Mouse (Mus musculus) forebrain, embryonic 10.5 days (tissue): ENCODE data around the gene Taok2. TPM values are rescaled to one million over a fixed set of nuclear protein-coding genes. Genes with fewer than 3 reads are reported as not detected.

Source experiments
- DNase-seq: peaks from one replicate; pipeline ENCODE4 v3.0.0-alpha.2; 2017; ENCODE audit warnings: low spot score; ENCODE audit errors: extremely low spot score
- H3K27ac ChIP-seq: fragments of 300-500 bp; sonication (generic); 2 replicates; pipeline ENCODE4 v1.5.1; 2016; ENCODE audit warnings: mild to moderate bottlenecking
- H3K27me3 ChIP-seq: fragments of 300-500 bp; sonication (generic); 2 replicates; pipeline ENCODE4 v1.6.1; 2016; ENCODE audit warnings: mild to moderate bottlenecking; ENCODE audit not compliant: poor library complexity, severe bottlenecking
- H3K36me3 ChIP-seq: fragments of 300-500 bp; sonication (generic); replicated peaks from 2 replicates; pipeline ENCODE4 v1.6.1; 2016; ENCODE audit warnings: mild to moderate bottlenecking, moderate library complexity
- H3K4me1 ChIP-seq: fragments of 300-500 bp; sonication (generic); 2 replicates; pipeline ENCODE4 v1.6.1; 2016
- H3K4me3 ChIP-seq: fragments of 300-500 bp; sonication (generic); 2 replicates; pipeline ENCODE4 v1.5.1; 2016; ENCODE audit warnings: mild to moderate bottlenecking, moderate library complexity
- H3K9me3 ChIP-seq: fragments of 300-500 bp; sonication (generic); 2 replicates; pipeline ENCODE4 v1.6.1; 2016; ENCODE audit warnings: mild to moderate bottlenecking, moderate library complexity
- WGBS: fragments of 180-500 bp; shearing (Covaris S2); methylation state at CpG from one replicate; pipeline ENCODE4 v1.1.7; 2016; 5-methylcytosine and 5-hydroxymethylcytosine counted together
- polyA plus RNA-seq: library from polyadenylated mRNA; unstranded; fragments of >200 nt; fragmentation: Nextera tagmentation; extraction: Ambion mirVana; gene quantifications from 2 replicates; pipeline ENCODE4 v1.2.1, GENCODE M21; 2016

Taok2 gene
- polyA plus RNA-seq, 1 experiment from 2014 or later: 54.1 TPM

- peaks cover 42% of the 10 kb centered on the region for H3K27me3 ChIP-seq
- peak overlapping the region; percentile 58 for H3K27ac ChIP-seq
- peaks cover 56% of the 10 kb centered on the region for H3K4me1 ChIP-seq
- H3K9me3 ChIP-seq: peaks cover 4% of the 10 kb centered on the region; the same call in 1 of the 2 replicates
- H3K4me3 ChIP-seq: no peak overlapping the region; the same call in 1 of the 2 replicates
- peaks cover 10% of the 10 kb centered on the region for H3K36me3 ChIP-seq
- DNase-seq: no peak
- 51% methylated on average over 2 of the region's 2 CpGs for WGBS
Measured at GRCm38 (mm10) chr7:126845516-126845915, 39.0 kb downstream of the Taok2 start.

GRCm38 (mm10) chr7:126843276-126843675, 41.2 kb downstream of the Taok2 start:
- H3K9me3 ChIP-seq: peaks cover 4% of the 10 kb centered on the region; the same call in 1 of the 2 replicates
- DNase-seq: no peak
- no peak overlapping the region for H3K27ac ChIP-seq
- peaks cover 20% of the 10 kb centered on the region for H3K27me3 ChIP-seq
- no peak overlapping the region for H3K4me3 ChIP-seq
- H3K36me3 ChIP-seq: no peaks in the 10 kb centered on the region
- H3K4me1 ChIP-seq: peaks cover 36% of the 10 kb centered on the region
- WGBS: 89% methylated on average over 9 of the region's 9 CpGs

- Histone ChIP-seq H3K27ac (no peak overlapping the region), H3K36me3 (no peaks in the 10 kb centered on the region), H3K4me3 (no peak overlapping the region), H3K9me3 (no peaks in the 10 kb centered on the region), H3K4me1 (peaks cover 27% of the 10 kb centered on the region), H3K27me3 (peaks cover 24% of the 10 kb centered on the region)
- no peak for DNase-seq
- 93% methylated on average over 1 of the region's 1 CpGs for WGBS
Measured at GRCm38 (mm10) chr7:126833294-126833693, 51.2 kb downstream of the Taok2 start.

GRCm38 (mm10) chr7:126832036-126832598, 52.4 kb downstream of the Taok2 start:
- Histone ChIP-seq H3K9me3 (no peaks in the 10 kb centered on the region), H3K27me3 (peaks cover 29% of the 10 kb centered on the region), H3K27ac (peak overlapping the region; percentile 68), H3K4me1 (peaks cover 27% of the 10 kb centered on the region), H3K4me3 (peak overlapping the region; percentile 50), H3K36me3 (no peaks in the 10 kb centered on the region)
- peak; percentile 84 for DNase-seq
- WGBS: under 1% methylated on average over 21 of the region's 21 CpGs

- peak within 1 kb of the TSS; percentile 68 for H3K27ac ChIP-seq
- WGBS: 59% methylated on average over 5 of the region's 5 CpGs
Measured at GRCm38 (mm10) chr7:126831539-126831938, 53.0 kb downstream of the Taok2 start, which contains the start of gene 4930451I11Rik. 4930451I11Rik (minus strand) TSS chr7:126831639.

GRCm38 (mm10) chr7:126825952-126826351, 58.6 kb downstream of the Taok2 start:
- Histone ChIP-seq H3K9me3 (no peaks in the 10 kb centered on the region), H3K27ac (no peak overlapping the region), H3K36me3 (no peaks in the 10 kb centered on the region), H3K4me1 (peaks cover 37% of the 10 kb centered on the region), H3K4me3 (no peak overlapping the region), H3K27me3 (peaks cover 60% of the 10 kb centered on the region)
- WGBS: 83% methylated on average over 5 of the region's 5 CpGs
- DNase-seq: no peak

More at GRCm38 (mm10) chr7:126831539-126831938, 53.0 kb downstream of the Taok2 start, which contains the start of gene 4930451I11Rik:
- Histone ChIP-seq H3K36me3 (no peaks in the 10 kb centered on the region), H3K4me3 (peak within 1 kb of the TSS; percentile 50), H3K4me1 (peaks cover 27% of the 10 kb centered on the region), H3K27me3 (peaks cover 29% of the 10 kb centered on the region), H3K9me3 (no peaks in the 10 kb centered on the region)
- no peak for DNase-seq

- Histone ChIP-seq H3K36me3 (no peaks in the 10 kb centered on the region), H3K9me3 (no peaks in the 10 kb centered on the region), H3K27me3 (peaks cover 55% of the 10 kb centered on the region), H3K27ac (no peak overlapping the region), H3K4me1 (peaks cover 35% of the 10 kb centered on the region), H3K4me3 (no peak overlapping the region)
- WGBS: 25% methylated on average over 8 of the region's 8 CpGs
- peak; percentile 29 for DNase-seq
Measured at GRCm38 (mm10) chr7:126825403-126825802, 59.1 kb downstream of the Taok2 start.

- Histone ChIP-seq H3K27me3 (peaks cover 43% of the 10 kb centered on the region), H3K4me1 (peaks cover 24% of the 10 kb centered on the region), H3K36me3 (no peaks in the 10 kb centered on the region), H3K4me3 (peak overlapping the region; percentile 63), H3K27ac (peak overlapping the region; percentile 84), H3K9me3 (no peaks in the 10 kb centered on the region)
- WGBS: 7% methylated on average over 10 of the region's 10 CpGs
- no peak for DNase-seq
Measured at GRCm38 (mm10) chr7:126823940-126824339, 60.6 kb downstream of the Taok2 start.

GRCm38 (mm10) chr7:126823202-126823711, 61.2 kb downstream of the Taok2 start:
- DNase-seq: peak; percentile 40
- no peaks in the 10 kb centered on the region for H3K36me3 ChIP-seq
- peaks cover 43% of the 10 kb centered on the region for H3K27me3 ChIP-seq
- no peaks in the 10 kb centered on the region for H3K9me3 ChIP-seq
- under 1% methylated on average over 18 of the region's 19 CpGs for WGBS
- peak overlapping the region; percentile 63 for H3K4me3 ChIP-seq
- peak overlapping the region; percentile 84 for H3K27ac ChIP-seq
- peaks cover 24% of the 10 kb centered on the region for H3K4me1 ChIP-seq

- Histone ChIP-seq H3K9me3 (no peaks in the 10 kb centered on the region), H3K4me3 (peak overlapping the region; percentile 63), H3K4me1 (peaks cover 24% of the 10 kb centered on the region), H3K27me3 (peaks cover 42% of the 10 kb centered on the region), H3K36me3 (no peaks in the 10 kb centered on the region), H3K27ac (peak overlapping the region; percentile 84)
- 9% methylated on average over 9 of the region's 9 CpGs for WGBS
- no peak for DNase-seq
Measured at GRCm38 (mm10) chr7:126822741-126823140, 61.8 kb downstream of the Taok2 start.

- WGBS: 23% methylated on average over 7 of the region's 7 CpGs
- H3K36me3 ChIP-seq: no peaks in the 10 kb centered on the region
- H3K9me3 ChIP-seq: no peaks in the 10 kb centered on the region
- H3K4me3 ChIP-seq: no peak overlapping the region
- no peak overlapping the region for H3K27ac ChIP-seq
- H3K4me1 ChIP-seq: peaks cover 24% of the 10 kb centered on the region
- DNase-seq: peak; percentile 80
- H3K27me3 ChIP-seq: peaks cover 37% of the 10 kb centered on the region
Measured at GRCm38 (mm10) chr7:126821835-126822511, 62.5 kb downstream of the Taok2 start.

GRCm38 (mm10) chr7:126818818-126819217, 65.7 kb downstream of the Taok2 start:
- Histone ChIP-seq H3K4me3 (no peak overlapping the region), H3K9me3 (no peaks in the 10 kb centered on the region), H3K27me3 (peaks cover 23% of the 10 kb centered on the region), H3K27ac (no peak overlapping the region), H3K36me3 (no peaks in the 10 kb centered on the region), H3K4me1 (peaks cover 23% of the 10 kb centered on the region)
- no peak for DNase-seq
- WGBS: 37% methylated on average over 1 of the region's 1 CpGs

GRCm38 (mm10) chr7:126817595-126817994, 66.9 kb downstream of the Taok2 start:
- no peak for DNase-seq
- Histone ChIP-seq H3K4me1 (peaks cover 12% of the 10 kb centered on the region), H3K36me3 (no peaks in the 10 kb centered on the region), H3K27ac (no peak overlapping the region), H3K9me3 (no peaks in the 10 kb centered on the region), H3K27me3 (peaks cover 19% of the 10 kb centered on the region), H3K4me3 (no peak overlapping the region)
- WGBS: 89% methylated on average over 7 of the region's 7 CpGs
